23 mouse cellular contexts compared by ENCODE assay signal in the genomic region with DNA sequence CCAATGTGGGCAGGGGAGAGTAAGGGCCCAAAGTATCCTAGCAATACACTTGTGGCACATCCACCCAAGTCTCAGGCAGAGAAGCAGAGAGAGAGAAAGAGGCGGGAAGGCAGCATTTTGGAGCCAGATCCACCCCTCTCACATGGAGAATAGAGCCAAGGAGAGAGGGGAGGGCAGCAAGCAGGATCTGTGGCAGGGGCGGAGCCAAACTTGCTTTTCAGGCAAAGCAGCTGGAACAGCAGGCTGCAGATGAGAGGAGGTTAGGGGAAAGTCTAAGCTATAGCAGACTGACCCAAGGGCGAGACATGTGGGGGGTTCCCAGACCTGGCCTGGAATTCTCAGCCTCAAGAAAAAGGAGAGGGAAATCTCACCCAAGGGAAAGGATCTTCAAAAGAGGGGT. TPM values are rescaled to one million over a fixed set of nuclear protein-coding genes. Genes with fewer than 3 reads are reported as not detected.
A peak's percentile ranks its signal among the peaks of the same experiment; 100 is the strongest.
DNase-seq lines count a peak whose midpoint lies in the region; ATAC-seq lines count a peak whose summit lies in the region.
"Had no signal": no experiment of that assay in that cellular context is flagged by ENCODE, and none has a peak within 500 bp of the region (broad histone marks: within the 10 kb centered on the region; RNA-seq: fewer than 3 reads in every experiment).

No protein-coding gene starts in this region.

- peak; percentile 41 for DNase-seq in urinary bladder, postnatal 14 days (ENCODE audit: low spot score)
- no peak for DNase-seq in urinary bladder, postnatal 10 days (ENCODE audit: low spot score)
- DNase-seq in R1 (ENCODE audit: low read depth, low spot score), result peak; percentile 85
- DNase-seq in embryonic facial prominence, embryonic 14.5 days (ENCODE audit: low spot score), result peak; percentile 41
- DNase-seq in kidney, postnatal 36 days, result no peak
- DNase-seq in frontal cortex, adult 2 months (ENCODE audit: extremely low spot score in 1 of 2, low spot score in 1 of 2), result no peak
- DNase-seq in midbrain, embryonic 11.5 days (ENCODE audit: low spot score, missing footprints), result no peak
- DNase-seq: adrenal gland, adult 8-10 months; cerebellum, adult 2 months; cerebellum, postnatal 36 days; gastrocnemius, postnatal 36 days; heart, postnatal 36 days; liver, embryonic 13.5 days; thymus, adult 2 months; thymus, postnatal 4 days had no signal

- peaks cover 18% of the 10 kb centered on the region for H3K4me1 ChIP-seq in embryonic facial prominence, embryonic 14.5 days (ENCODE audit: control insufficient read depth, insufficient read depth, low read length)
- peaks cover 25% of the 10 kb centered on the region for H3K4me1 ChIP-seq in limb, embryonic 15.5 days
- H3K4me1 ChIP-seq in midbrain, embryonic 11.5 days (ENCODE audit: control insufficient read depth, insufficient read depth, low read length), result peaks cover 14% of the 10 kb centered on the region

- WGBS in embryonic facial prominence, embryonic 14.5 days, result 64% methylated on average over 3 of the region's 3 CpGs
- 69% methylated on average over 3 of the region's 3 CpGs for WGBS in limb, embryonic 15.5 days
- WGBS in midbrain, embryonic 11.5 days, result 46% methylated on average over 3 of the region's 3 CpGs

- no peaks in the 10 kb centered on the region for H3K36me3 ChIP-seq in embryonic facial prominence, embryonic 14.5 days (ENCODE audit: control insufficient read depth, insufficient read depth, low read length)
- H3K36me3 ChIP-seq in limb, embryonic 15.5 days, result no peaks in the 10 kb centered on the region
- no peaks in the 10 kb centered on the region for H3K36me3 ChIP-seq in midbrain, embryonic 11.5 days (ENCODE audit: control insufficient read depth, insufficient read depth, low read length)
- H3K36me3 ChIP-seq: forebrain, embryonic 15.5 days; heart, embryonic 15.5 days; hindbrain, embryonic 15.5 days; limb, embryonic 13.5 days; liver, embryonic 13.5 days; lung, embryonic 15.5 days had no signal

- H3K4me2 ChIP-seq in embryonic facial prominence, embryonic 14.5 days (ENCODE audit: low read depth, low read length), result no peak overlapping the region
- H3K4me2 ChIP-seq in limb, embryonic 15.5 days, result peak overlapping the region; percentile 72; the same call in 1 of the 2 replicates
- H3K4me2 ChIP-seq in midbrain, embryonic 11.5 days, result no peak overlapping the region
- H3K4me2 ChIP-seq: forebrain, embryonic 15.5 days; heart, embryonic 15.5 days; hindbrain, embryonic 15.5 days had no signal

- H3K9me3 ChIP-seq in embryonic facial prominence, embryonic 14.5 days (ENCODE audit: control insufficient read depth, low read length), result no peaks in the 10 kb centered on the region
- no peaks in the 10 kb centered on the region for H3K9me3 ChIP-seq in limb, embryonic 15.5 days
- H3K9me3 ChIP-seq in midbrain, embryonic 11.5 days (ENCODE audit: control insufficient read depth, low read length), result no peaks in the 10 kb centered on the region
- H3K9me3 ChIP-seq: forebrain, embryonic 15.5 days; heart, embryonic 15.5 days; hindbrain, embryonic 15.5 days; limb, embryonic 13.5 days; liver, embryonic 13.5 days; lung, embryonic 15.5 days had no signal

- no peak for ATAC-seq in embryonic facial prominence, embryonic 14.5 days (ENCODE audit: low read depth)
- ATAC-seq in limb, embryonic 15.5 days (ENCODE audit: insufficient number of reproducible peaks, low FRiP score, low TSS enrichment, low read depth), result no peak
- no peak for ATAC-seq in midbrain, embryonic 11.5 days (ENCODE audit: low FRiP score)
- ATAC-seq: forebrain, embryonic 15.5 days had no signal

- H3K4me3 ChIP-seq in embryonic facial prominence, embryonic 14.5 days (ENCODE audit: low read depth, low read length), result no peak overlapping the region
- H3K4me3 ChIP-seq in limb, embryonic 15.5 days, result no peak overlapping the region
- H3K4me3 ChIP-seq in midbrain, embryonic 11.5 days (ENCODE audit: low read depth, low read length), result no peak overlapping the region
- H3K4me3 ChIP-seq: forebrain, embryonic 15.5 days; heart, embryonic 15.5 days; hindbrain, embryonic 15.5 days; limb, embryonic 13.5 days; liver, embryonic 13.5 days; lung, embryonic 15.5 days had no signal

- H3K9ac ChIP-seq in embryonic facial prominence, embryonic 14.5 days (ENCODE audit: low read depth, low read length), result no peak overlapping the region
- H3K9ac ChIP-seq in limb, embryonic 15.5 days, result no peak overlapping the region
- no peak overlapping the region for H3K9ac ChIP-seq in midbrain, embryonic 11.5 days (ENCODE audit: low read length)
- H3K9ac ChIP-seq: forebrain, embryonic 15.5 days; heart, embryonic 15.5 days; hindbrain, embryonic 15.5 days; limb, embryonic 13.5 days; liver, embryonic 13.5 days; lung, embryonic 15.5 days had no signal

- no peaks in the 10 kb centered on the region for H3K27me3 ChIP-seq in embryonic facial prominence, embryonic 14.5 days (replicated peaks; ENCODE audit: control insufficient read depth, insufficient read depth, low read length)
- no peaks in the 10 kb centered on the region for H3K27me3 ChIP-seq in limb, embryonic 15.5 days
- H3K27me3 ChIP-seq in midbrain, embryonic 11.5 days (ENCODE audit: control insufficient read depth, insufficient read depth, low read length), result no peaks in the 10 kb centered on the region
- H3K27me3 ChIP-seq: forebrain, embryonic 15.5 days; heart, embryonic 15.5 days; hindbrain, embryonic 15.5 days; limb, embryonic 13.5 days; liver, embryonic 13.5 days; lung, embryonic 15.5 days had no signal

- H3K27ac ChIP-seq in embryonic facial prominence, embryonic 14.5 days (replicated peaks; ENCODE audit: low read depth, low read length), result no peak overlapping the region
- H3K27ac ChIP-seq in limb, embryonic 15.5 days, result 0 out of 2 replicates have a peak overlapping the region, but pooled peaks have one; percentile 47
- no peak overlapping the region for H3K27ac ChIP-seq in midbrain, embryonic 11.5 days (ENCODE audit: low read depth, low read length)
- H3K27ac ChIP-seq: forebrain, embryonic 15.5 days; heart, embryonic 15.5 days; hindbrain, embryonic 15.5 days; kidney, postnatal 0 days; limb, embryonic 13.5 days; liver, embryonic 13.5 days; lung, embryonic 15.5 days; macrophage had no signal

RNA-seq across cellular contexts. Expression of gene Atg5, which starts 2.3 kb away (rescaled TPM):
- polyA plus RNA-seq in embryonic facial prominence, embryonic 14.5 days (2014; fragmentation: Nextera tagmentation; extraction: Ambion mirVana), result 41.8 and 49.9 TPM in 2 replicates
- 46.2 and 49.2 TPM in 2 replicates for polyA plus RNA-seq in limb, embryonic 15.5 days (2015; fragmentation: Nextera tagmentation; extraction: Ambion mirVana)
- 19.0 and 19.3 TPM in 2 replicates for polyA plus RNA-seq in frontal cortex, adult 2 months (2012; rRNA removed)
- polyA plus RNA-seq in midbrain, embryonic 11.5 days (2014; fragmentation: Nextera tagmentation; extraction: Ambion mirVana), result 59.9 and 60.4 TPM in 2 replicates

Comparison
In these comparisons a context has a peak if more than half of its experiments do, and no peak if none do; other contexts are left out.
1. DNase-seq: peak in urinary bladder, postnatal 14 days (single experiment), R1 (single experiment) and embryonic facial prominence, embryonic 14.5 days (single experiment); none in urinary bladder, postnatal 10 days (single experiment), kidney, postnatal 36 days (0 of 2), frontal cortex, adult 2 months (0 of 2) and midbrain, embryonic 11.5 days (single experiment).